Comparison of ENCODE assay signal across 13 mouse cellular contexts in the genomic region with DNA sequence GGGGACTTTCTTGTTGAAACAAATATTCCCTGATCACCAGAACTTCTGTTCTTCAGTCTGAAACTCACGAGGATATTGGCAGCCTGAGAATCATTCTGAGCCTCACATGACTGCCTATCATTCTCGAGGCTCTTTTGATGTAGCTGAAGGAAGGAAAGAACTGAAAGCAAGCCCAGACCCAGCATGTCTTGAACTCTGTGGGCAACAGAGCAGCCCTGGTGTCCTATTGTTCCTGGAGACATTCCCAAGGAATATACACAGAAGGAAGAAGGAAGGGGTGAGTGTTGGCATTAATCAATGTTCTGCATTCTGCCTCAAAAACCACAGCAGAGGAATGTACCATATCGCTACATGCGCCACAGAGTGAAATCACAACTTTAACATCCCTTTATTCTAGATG.
"Had no signal": no experiment of that assay in that cellular context is flagged by ENCODE, and none has a peak within 500 bp of the region (broad histone marks: within the 10 kb centered on the region; RNA-seq: fewer than 3 reads in every experiment).

No protein-coding gene starts in this region.

- DNase-seq: gastrocnemius, adult 2 months; gastrocnemius, postnatal 10 days; gastrocnemius, postnatal 25 days; heart, adult 2 months; heart, postnatal 10 days; heart, postnatal 4 days; kidney, adult 18-20 months; kidney, adult 8-10 months; kidney, postnatal 10 days; kidney, postnatal 25 days; kidney, postnatal 4 days; liver; liver, embryonic 13.5 days had no signal
